Mouse (Mus musculus) ovary, postnatal 36 days (tissue): Measurements from ENCODE around the gene Krt8.
A peak's percentile ranks its signal among the peaks of the same experiment; 100 is the strongest.
"Not testable (repeated sequence)": the region's sequence is repeated elsewhere in the genome, so short reads cannot be mapped to it uniquely, and the experiment has no call there.

Experiments
- DNase-seq: peaks from one replicate; pipeline ENCODE4 v3.0.0; 2022; ENCODE audit warnings: low spot score, mixed read lengths

The Krt8 gene

DNA sequence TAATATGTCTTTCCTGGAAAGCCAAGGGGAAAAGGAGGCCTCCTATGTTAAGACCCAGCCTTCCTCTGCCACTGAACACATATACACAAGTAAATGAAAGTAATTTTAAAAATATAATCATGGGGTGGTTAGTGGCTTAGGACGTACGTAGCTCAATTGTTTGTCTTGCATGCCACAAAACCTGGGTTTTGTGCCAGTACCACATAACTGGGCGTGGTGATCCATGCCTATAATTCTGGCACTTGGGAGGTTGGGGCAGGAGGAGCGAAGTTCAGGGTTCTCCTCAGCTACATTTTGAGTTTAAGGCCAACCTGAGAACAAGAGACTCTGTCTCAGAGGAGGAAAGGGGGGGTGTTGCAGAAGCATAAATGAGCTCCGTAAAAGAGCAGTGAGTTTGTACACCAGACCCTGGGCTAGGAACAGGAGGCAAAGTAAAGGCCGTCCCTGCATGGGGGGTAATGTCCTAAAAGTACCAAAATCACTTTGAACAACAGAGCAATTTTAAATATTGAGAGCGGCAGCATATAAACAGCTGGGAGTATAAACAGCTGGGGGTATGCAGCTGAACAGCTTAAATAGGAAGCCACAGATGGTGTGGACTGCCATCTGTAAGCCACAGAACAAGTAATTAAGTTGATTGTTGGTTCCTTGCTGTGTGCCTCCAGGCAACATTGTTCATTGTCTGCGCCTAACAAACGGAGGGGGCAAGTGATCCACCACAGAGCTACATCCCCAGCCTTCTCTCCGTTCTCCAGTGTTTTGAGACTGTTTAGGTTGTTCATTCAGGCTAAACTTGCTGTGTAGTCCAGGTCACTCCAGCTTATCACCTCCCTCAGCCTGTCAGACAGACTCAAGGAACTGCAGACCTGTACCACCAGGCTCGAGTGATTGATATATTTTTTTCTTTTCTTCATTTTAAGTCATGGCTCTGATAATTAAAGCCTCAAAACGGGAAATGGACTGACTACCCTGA is 3.1 kb upstream of the Krt8 start:
- DNase-seq: no peak

DNA sequence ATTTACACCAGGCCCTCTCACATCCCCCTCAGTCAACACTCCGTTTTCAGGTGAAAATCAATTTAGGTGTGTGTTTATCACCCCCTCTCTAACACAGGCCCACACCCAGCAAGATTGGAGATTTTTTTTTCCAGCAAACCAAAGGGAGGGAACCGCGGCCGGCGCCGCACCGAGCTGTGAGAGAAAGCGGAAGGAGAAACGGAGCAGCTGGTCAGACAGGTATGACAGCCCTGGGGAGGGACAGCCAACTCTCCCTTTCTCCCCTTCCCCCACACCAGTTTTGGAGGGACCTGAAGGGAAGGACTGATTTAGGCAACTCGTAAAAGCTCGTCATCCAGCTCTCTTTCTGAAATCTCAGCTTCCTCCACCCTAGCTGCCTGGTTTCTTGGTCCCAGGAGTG is 2.0 kb upstream of the Krt8 start:
- no peak for DNase-seq

DNA sequence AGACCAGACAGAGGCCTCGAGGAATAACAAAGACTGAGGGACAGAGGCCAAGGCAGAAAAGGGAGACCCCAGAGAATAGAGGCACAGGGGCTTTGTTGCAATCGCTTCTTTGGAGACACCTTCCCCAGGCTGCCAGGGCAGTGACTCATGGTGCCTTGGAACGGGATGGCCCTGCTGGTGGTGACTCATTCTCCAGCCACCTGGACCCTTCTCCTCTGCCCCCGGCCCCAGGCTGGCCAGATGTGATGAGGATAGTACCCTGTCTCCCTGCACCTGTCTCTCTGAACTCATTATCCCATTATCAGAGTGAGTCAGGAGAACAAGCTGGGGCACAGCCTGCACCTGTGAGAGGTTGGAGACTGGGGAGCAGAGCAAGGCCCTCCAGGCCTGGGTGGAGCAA is 1.0 kb upstream of the Krt8 start:
- DNase-seq: no peak

DNA sequence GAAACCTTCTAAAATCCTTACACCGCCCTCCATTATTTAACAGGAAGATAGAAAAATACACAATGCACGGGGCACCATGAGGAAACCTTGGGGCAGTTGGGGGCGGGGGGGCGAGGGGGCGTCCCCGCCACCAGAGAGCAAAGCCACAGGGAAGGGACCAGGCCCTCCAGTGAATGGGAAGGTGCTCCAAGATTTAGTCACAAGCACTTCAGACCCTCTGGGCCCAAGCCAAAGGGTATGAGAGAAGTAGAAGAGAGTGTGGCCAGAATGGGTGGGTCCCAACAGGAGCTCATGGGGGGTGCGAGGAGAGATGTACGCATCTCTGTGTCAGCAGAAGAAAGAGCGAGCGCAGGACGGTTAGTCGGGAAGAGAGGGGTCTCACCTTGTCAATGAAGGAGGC is 766 bp downstream of the Krt8 start:
- DNase-seq: no peak

DNA sequence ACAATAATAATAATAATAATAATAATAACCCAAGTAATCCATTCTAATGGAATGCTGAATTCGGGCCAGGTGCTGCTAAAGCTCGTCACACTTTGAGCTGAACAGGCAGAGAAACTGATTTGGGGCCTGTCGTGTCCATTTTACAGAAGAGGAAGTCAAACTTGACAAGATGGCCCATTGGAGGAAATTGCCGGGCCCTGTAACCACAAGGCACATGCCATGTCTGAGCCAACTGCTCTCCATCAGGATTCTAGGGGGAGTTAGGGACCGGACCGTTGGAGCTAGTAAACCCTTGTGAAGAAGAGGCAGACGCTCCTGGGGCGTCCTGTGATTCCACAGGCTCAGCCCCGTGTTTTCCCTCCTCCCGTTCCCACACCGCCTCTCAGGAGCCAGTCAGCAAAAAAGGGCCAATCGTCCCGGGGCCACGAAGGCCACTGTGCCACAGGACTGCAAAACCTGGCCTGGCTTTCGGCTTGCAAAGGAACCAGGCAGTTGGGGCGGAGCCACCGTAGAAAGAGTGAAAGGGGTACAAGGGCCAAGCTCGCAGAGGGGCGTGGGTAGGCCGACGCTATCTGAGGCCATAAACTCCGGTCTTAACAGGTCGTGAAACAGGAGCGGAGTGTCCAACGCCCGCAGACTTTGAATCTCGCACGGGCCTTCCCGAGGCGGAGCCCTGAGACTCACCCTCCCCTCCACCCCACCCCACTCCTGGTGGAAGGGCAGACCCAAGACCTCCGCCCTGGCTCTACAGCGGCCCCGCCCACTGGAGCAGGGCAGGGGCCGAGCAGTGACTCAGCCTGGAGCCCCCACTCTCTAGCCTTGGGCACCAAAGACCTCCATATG is 1.4 kb downstream of the Krt8 start:
- peak; percentile 77 for DNase-seq

DNA sequence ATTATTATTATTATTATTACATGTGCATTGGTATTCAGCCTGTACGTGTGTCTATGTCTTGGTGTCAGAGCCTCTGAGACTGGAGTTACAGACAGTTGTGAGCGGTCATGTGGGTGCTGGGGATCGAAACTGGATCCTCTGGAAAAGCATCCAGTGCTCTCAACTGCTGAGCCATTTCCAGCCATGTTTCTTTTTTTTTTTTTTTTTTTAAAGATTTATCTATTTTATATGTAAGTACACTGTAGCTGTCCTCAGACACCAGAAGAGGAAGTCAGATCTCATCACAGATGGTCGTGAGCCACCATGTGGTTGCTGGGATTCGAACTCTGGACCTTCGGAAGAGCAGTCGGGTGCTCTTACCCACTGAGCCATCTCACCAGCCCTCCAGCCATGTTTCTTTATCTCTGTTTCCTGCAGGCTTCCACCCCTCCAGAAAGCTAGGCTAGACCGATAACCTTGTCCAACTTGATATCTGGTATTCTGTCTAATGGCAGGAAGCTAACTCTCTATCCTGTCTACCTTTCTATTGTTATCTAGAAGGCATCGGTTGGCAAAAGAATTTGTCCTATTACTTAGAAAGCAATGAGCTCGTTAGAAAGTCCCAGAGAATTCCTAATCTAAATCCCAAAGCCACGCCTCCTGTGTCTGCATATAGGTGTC is 4.5 kb downstream of the Krt8 start:
- DNase-seq: no peak

DNA sequence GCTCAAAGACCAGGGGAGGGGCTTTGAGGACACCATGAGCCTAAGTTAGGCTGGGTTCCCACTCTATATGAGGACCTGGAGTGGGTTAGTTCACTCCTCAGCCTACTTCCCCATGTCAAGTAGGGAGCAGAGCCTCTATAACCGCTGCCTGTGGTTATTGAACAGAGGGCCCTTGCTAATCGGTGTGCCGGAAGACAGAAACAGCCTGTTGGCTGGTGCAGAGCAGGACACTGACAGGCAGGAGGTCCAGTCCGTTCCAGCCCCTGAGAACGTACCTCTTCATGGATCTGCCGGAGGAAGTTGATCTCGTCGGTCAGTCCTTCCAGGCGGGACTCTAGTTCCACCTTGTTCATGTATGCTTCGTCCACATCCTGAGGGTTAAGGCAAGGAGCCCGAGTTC is 5.1 kb downstream of the Krt8 start:
- no peak for DNase-seq

DNA sequence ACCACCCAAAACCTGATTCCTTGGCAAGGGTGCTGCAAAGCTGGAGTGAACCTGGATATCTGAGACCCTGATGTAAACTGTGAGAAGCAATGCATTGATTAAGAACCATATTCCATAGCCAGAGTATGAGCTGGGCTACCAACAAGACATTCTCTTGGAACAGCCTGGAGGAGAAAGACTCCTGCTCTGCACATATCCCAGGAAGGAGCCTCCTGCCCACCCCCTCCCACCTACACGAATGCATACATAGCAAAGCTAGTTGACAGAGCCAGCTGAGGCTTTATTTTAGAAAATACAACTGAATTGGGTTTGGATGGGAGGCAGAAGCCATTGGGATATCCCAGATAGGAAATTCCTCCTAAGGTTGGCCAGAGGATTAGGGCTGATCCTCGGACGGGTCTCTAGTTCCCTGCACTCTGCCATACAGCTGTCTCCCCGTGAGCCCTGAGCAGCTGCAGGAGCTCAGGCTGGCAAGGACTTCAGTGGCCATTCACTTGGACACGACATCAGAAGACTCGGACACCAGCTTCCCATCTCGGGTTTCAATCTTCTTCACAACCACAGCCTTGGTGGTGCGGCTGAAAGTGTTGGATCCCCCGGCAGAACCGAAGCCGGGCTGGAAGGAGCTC is 7.7 kb downstream of the Krt8 start:
- DNase-seq: not testable (repeated sequence)

DNA sequence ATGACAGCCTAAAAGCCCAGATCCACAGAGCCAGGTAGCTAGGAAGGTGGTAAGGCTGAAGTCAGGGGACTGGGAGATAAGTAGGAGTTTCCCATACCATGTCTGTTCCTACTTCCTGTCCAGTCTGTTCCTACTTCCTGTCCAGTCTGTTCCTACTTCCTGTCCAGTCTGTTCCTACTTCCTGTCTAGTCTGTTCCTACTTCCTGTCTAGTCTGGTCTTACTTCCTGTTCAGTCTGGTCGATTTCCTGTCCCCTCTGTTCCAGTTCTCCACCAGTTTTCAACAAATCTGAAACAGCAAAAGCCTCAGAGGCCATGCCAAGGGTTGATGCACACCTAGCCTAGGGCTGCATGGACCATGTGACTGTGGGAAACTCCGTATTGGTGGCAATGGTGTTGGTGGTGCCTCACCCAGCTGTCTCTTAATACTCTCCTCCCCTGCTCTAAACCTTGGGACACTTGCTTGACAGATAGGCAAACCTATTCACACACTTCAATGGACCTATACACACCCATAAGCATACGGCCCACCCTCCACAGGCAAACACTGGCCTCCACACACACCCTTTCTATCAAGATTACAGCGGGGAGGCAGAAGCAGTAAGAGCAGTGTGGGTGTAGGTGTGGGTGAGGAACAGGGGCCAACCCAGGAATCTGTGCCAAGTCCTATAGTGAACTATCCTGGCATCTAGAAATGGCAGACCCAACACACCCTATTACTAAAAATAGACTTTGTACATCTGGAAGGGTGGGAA is 8.6 kb downstream of the Krt8 start:
- DNase-seq: no peak

DNA sequence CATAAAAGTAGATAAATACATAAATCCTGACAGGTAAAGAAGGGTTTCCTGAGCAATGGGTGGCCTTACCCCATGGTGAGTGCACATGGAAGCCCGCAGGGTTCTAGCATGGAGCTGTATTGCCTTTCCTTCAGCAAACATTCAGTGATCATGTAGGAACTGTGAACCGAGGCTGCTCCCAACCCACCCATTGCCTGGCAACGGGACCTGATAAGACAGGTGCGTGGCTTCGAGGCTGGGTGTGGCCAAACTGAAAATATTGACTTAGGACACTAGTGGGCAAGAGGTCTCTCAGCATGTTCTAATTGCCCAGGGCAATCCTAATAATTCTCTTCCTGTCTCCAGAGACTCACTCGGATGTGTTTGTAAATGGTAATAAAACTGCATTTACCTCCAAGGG is 9.9 kb downstream of the Krt8 start:
- no peak for DNase-seq

DNA sequence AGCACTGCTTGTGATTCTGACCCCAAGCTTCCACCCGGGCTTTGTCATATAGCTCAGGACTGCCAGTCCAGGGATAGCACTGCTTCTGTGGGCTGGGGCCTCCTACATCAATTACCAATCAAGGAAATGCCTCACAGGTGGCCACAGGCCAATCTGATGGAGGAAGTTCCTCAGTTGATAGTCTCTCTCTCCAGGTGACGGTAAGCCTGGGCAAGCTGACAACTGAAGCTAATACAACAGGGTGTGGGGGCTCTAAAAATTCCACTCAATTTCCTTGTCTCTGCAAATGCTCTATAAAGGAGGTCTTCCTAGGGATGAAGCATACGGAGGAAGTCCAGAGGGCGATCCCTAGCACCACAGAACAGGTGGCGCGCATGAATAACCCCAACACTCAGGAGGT is 13.3 kb downstream of the Krt8 start:
- DNase-seq: no peak

DNA sequence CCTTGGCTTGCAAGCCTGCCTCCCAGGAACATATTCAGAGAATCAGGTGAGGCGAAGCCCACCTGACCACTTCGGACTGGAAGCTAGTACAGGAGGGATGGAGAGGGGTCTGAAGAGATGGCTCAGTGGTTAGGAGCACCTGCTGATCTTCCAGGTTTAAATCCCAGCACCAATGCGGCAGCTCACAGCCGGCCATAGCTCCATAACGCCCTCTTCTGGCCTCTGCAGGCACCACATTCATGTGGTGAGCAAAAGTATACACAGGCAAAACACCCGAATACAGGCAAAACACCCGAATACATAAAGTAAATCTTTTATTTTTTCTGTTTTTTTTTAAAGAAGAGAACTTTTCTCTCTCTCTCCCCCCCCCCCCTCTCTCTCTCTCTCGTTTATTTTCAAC is 15.6 kb downstream of the Krt8 start:
- DNase-seq: no peak

DNA sequence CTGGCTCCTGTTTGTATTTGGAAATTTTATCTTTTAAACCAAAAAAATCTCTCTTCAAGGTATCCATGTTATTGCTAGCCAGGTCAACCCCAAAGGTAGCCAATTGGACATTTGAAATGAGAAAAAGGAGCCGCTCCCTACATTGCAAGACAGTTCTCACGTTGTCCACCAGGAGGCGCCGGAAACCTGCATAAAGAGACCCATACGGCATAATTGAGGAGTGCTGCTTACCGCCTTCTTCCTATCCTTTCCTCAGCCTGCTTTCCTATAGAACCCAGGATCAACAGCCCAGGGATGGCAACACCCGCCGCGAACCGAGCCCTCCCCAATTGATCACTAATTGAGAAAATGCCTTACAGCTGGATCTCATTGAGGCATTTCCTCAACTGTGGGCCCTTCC is 16.2 kb downstream of the Krt8 start:
- peak; percentile 85 for DNase-seq

DNA sequence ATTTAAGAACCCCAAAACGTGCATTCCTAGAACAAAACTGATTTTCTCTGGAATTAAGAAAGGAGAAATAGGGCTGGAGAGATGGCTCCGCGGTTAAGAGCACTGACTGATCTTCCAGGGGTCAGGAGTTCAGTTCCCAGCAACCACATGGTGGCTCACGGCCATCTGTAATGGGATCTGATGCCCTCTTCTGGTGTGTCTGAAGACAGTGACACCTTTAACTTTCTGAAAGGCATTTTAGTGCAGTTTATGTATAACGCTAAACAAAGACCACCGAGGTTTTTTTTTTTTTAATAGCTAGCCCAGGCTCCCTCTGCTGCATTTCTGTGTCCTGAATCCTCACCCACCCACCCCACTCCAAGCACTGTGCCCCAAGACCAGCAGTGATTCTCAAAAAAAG is 19.5 kb downstream of the Krt8 start:
- no peak for DNase-seq

DNA sequence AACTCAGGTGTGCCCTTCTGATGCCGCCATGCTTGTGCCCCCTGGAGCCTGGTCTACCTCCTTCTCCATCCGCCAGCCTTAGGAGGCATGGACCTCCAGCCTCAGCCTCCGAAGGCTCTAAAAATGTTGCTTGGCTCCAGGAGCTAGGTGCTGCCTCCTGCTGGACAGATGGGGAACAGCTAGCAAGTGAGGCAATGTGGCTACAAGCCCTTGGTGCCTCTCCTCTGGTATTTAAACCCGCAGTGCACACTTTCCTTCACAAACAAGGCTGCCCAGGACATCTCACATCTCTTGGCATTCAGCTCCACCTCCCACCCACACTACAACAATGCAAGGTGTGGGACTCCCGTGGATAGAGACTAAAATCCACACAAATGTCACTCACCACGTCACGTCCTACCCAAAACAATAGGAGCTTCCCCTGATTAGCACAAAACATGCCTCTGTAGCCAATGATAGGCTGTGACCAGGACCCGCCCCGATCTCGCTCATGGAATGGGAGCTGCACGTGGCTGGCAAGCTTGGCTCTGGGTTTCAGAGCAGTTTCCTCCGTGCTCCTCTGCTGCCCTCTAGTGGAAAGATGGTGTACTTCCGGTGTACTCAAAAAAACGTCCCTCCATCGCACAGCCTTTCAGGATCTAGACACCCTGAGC is 20.2 kb downstream of the Krt8 start:
- DNase-seq: peak; percentile 85

DNA sequence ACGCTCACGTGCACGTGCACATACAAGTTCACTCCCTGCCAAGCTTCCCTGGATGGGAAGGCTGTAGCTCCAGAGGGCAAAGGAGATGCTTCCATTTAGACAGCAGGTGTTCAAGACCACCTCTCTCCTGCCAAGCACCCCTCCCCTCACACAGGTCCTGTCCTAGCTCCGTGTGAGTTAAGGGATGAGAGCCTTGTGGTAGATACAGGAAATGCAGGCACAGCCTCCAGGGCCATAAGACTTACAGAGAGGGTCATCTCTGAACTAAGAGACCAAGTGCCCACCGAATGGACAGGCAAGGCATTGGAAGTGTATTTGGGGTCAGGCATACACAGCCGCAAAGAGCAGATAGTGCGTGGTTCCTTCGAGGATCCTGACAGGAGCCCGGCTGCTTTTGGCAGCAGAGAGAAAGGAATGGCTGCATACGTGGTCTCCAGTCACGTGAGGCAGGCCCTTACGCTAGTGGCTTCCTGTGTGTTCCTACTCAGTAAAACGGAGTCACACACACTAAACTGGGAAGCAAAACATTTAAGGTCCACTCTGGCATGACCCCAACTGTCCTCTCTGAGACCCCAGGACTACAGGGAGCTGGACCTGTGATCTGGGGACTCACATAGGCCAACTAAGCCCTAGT is 20.9 kb downstream of the Krt8 start:
- DNase-seq: no peak

DNA sequence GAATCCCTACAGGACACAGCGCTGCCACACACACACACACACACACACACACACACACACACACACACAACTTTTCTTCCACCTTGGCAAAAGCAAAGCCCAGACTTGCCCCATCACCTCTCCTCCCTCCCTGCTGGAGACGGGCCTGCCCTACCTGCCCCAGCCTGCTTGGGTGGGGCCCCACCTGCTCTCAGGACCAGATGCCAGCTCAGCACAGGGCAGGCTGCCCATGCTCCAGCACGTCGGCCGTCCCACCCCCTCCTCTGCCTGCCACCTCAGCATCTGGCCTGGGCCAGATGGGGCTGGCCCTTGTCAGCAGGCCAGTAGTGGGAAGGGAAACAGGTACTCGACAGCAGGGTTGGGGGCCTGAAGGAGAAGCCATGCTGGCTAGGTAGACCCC is 23.4 kb downstream of the Krt8 start:
- peak; percentile 57 for DNase-seq

DNA sequence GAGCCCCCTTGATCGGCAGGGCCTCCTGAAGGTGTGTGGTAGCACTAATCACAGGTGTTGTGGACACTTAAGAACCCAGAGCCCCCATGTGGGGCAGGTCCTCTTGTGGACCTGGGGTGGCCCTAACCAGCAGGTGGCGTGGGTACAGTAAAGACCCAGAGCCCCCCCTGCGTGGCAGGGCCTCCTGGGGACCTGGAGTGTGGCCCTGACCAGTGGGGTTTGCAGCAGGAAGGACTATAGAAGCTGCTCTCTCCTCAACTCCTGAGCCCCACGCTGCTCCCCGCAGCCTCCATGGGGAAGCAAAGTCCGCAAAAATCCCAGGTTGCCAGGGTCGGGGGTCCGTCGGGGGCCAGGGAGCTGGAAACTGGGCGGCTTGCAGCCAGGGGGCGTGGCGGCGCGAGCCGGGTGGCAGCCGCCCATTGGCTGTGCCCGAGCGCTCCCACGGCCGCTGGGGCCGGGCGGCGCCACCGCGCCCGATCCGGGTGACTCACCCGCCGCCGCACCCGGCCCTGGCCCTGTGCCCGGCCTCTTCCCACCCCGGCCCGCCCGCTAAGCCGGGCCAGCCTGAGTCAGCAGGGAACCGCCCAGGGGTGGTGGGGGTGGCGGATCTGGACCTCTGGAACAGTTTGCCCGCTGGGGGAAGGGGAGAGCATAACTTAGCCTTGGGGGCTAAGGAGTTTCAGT is 27.1 kb downstream of the Krt8 start:
- peak; percentile 95 for DNase-seq

DNA sequence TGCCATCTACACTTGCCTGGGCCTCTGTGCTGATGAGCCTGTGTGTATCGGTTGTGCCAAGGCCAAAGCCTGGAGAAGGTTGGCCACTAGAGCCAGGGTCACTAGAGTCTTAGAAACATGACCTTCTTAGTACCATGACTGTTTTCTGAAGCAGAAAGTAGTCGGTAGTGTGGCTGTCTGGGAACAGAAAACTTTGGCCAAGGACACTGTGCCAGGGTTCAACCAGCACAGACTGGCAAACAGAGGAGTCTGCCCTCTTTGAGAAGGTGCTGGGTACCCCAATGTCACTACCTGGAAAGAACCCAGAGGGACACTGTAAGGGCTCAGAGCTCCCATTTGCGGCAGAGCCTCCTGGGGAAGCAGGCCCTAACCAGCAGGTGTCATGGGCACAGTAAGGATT is 27.6 kb downstream of the Krt8 start:
- DNase-seq: no peak

DNA sequence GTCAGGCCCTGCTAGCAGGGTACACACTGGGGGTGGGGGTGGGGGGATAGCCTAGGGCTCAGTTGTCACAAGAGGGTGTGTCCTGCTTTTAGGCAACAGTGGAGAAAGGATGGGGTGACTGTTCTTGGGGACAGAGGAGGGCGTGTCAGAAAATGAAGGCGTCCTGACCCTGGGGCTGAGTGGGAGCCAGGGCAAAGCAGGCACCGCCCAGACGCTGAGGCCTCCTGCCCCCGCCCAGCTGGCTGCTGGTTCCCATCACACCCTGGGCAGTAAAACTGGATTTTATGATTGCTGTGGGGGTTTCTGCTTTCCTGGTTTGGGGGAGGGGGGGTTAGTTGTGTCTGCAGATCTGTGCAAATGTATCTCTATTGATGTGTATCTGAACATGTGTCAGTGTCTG is 28.3 kb downstream of the Krt8 start:
- peak; percentile 70 for DNase-seq
